Mouse (Mus musculus) activated CD4-positive, CD25-positive, alpha-beta regulatory T cell (primary cell): ENCODE data around the gene Ctsc. TPM values are rescaled to one million over a fixed set of nuclear protein-coding genes. Genes with fewer than 3 reads are reported as not detected.

Experiments
- polyA plus RNA-seq, 2 experiments: library from polyadenylated mRNA; unstranded; fragments of 100-300 nt; shearing (Covaris generic); gene quantifications; one replicate each; pipeline ENCODE4 v1.2.1; 2017

The Ctsc gene
- polyA plus RNA-seq, result 100 to 1,000 TPM; 137 to 147 TPM

GRCm38 (mm10) chr7:88277858-88278627 is at the start of gene Ctsc:
TSS of gene Ctsc (plus strand) at chr7:88278085.

Other genes with a start within 250 kb of the Ctsc start
- 1 to 10 TPM in 1 of 2 experiments, not detected in 1; 2.2 TPM for gene Rab38, start 152.2 kb downstream of the Ctsc start, polyA plus RNA-seq